Mouse (Mus musculus) heart, postnatal 14 days (tissue): ENCODE results near the gene Npff. TPM values are rescaled to one million over a fixed set of nuclear protein-coding genes. Genes with fewer than 3 reads are reported as not detected.

Experiments used
- DNase-seq, 2 experiments: peaks; one replicate each; pipeline ENCODE4 v3.0.0; 2021 to 2022
- intact Hi-C: fragments of 180-260 bp; cut with DNase I; formaldehyde crosslinking; loops from one replicate; pipeline ENCODE4 v1.15.1; 2025
- long read RNA-seq, 2 experiments: library from polyadenylated mRNA; stranded (forward); transcript quantifications; one replicate each; pipeline ENCODE4 v2.0.0; 2021
- total RNA-seq, 2 experiments: library from RNA; stranded (reverse); gene quantifications; 2 replicates each; pipeline ENCODE4 v1.2.3; 2021

The Npff gene
- 1 to 10 TPM; 2.7 to 3.5 TPM for total RNA-seq
- long read RNA-seq, experiment 1 = 0 reads
- long read RNA-seq, experiment 2 = 0 reads

GRCm38 (mm10) chr15:102524892-102525485 is at the start of gene Npff:
Npff (minus strand) TSS chr15:102524942.
- DNase-seq = peak; percentile 77 to 84
- intact Hi-C loops = loop anchor here (5.0 to 10.0 kb wide), 3 partner anchors 140 to 1908 kb away; partner anchors contain the start of gene Dazap2

- no peak for DNase-seq
- intact Hi-C loops = no loop called here
Measured at GRCm38 (mm10) chr15:102572081-102572480, 47.3 kb upstream of the Npff start.

GRCm38 (mm10) chr15:102567849-102568248 is 43.1 kb upstream of the Npff start:
- intact Hi-C loops = no loop called here
- DNase-seq = no peak

- DNase-seq = no peak
- intact Hi-C loops = loop anchor here (5.0 kb wide), 1 partner anchor 49 kb away; no protein-coding TSS in a partner anchor
Measured at GRCm38 (mm10) chr15:102563681-102564080, 38.9 kb upstream of the Npff start.

- intact Hi-C loops = loop anchor here (5.0 kb wide), 1 partner anchor 49 kb away; no protein-coding TSS in a partner anchor
- DNase-seq = no peak
Measured at GRCm38 (mm10) chr15:102563061-102563460, 38.3 kb upstream of the Npff start.

- no peak for DNase-seq
- intact Hi-C loops = loop anchor here (5.0 kb wide), 1 partner anchor 50 kb away; no protein-coding TSS in a partner anchor
Measured at GRCm38 (mm10) chr15:102562491-102562890, 37.7 kb upstream of the Npff start.

GRCm38 (mm10) chr15:102557580-102557979 is 32.8 kb upstream of the Npff start:
- intact Hi-C loops = no loop called here
- no peak for DNase-seq

- no peak for DNase-seq
- intact Hi-C loops = no loop called here
Measured at GRCm38 (mm10) chr15:102555581-102555980, 30.8 kb upstream of the Npff start.

- no peak for DNase-seq
- intact Hi-C loops = no loop called here
Measured at GRCm38 (mm10) chr15:102552599-102552998, 27.9 kb upstream of the Npff start.

- DNase-seq = peak in 1 of 2 experiments; percentile 42
- intact Hi-C loops = no loop called here
Measured at GRCm38 (mm10) chr15:102547478-102547877, 22.7 kb upstream of the Npff start.

- DNase-seq = peak; percentile 62 to 75
- intact Hi-C loops = no loop called here
Measured at GRCm38 (mm10) chr15:102546677-102547427, 22.1 kb upstream of the Npff start.

GRCm38 (mm10) chr15:102546246-102546645 is 21.5 kb upstream of the Npff start:
- intact Hi-C loops = no loop called here
- no peak for DNase-seq

- intact Hi-C loops = no loop called here
- no peak for DNase-seq
Measured at GRCm38 (mm10) chr15:102544801-102545200, 20.1 kb upstream of the Npff start.

GRCm38 (mm10) chr15:102533926-102534325 is 9.2 kb upstream of the Npff start:
- no peak for DNase-seq
- intact Hi-C loops = no loop called here

GRCm38 (mm10) chr15:102532106-102532900 is 7.6 kb upstream of the Npff start:
- no peak for DNase-seq
- intact Hi-C loops = no loop called here

GRCm38 (mm10) chr15:102531586-102531985 is 6.8 kb upstream of the Npff start:
- intact Hi-C loops = no loop called here
- DNase-seq = no peak

GRCm38 (mm10) chr15:102530566-102530965 is 5.8 kb upstream of the Npff start:
- intact Hi-C loops = no loop called here
- no peak for DNase-seq

GRCm38 (mm10) chr15:102528396-102528795 is 3.7 kb upstream of the Npff start:
- intact Hi-C loops = loop anchor here (5.0 to 10.0 kb wide), 3 partner anchors 139 to 1911 kb away; partner anchors contain the start of gene Dazap2
- no peak for DNase-seq

GRCm38 (mm10) chr15:102527936-102528335 is 3.2 kb upstream of the Npff start:
- intact Hi-C loops = loop anchor here (5.0 to 10.0 kb wide), 3 partner anchors 139 to 1911 kb away; partner anchors contain the start of gene Dazap2
- no peak for DNase-seq
